Mouse (Mus musculus): Measurements from ENCODE around the gene Jmjd1c. TPM values are rescaled to one million over a fixed set of nuclear protein-coding genes. Genes with fewer than 3 reads are reported as not detected.

The Jmjd1c gene
- polyA plus RNA-seq (2015; fragmentation: Nextera tagmentation; extraction: Ambion mirVana) = 35.2 and 40.8 TPM in 2 replicates

DNA sequence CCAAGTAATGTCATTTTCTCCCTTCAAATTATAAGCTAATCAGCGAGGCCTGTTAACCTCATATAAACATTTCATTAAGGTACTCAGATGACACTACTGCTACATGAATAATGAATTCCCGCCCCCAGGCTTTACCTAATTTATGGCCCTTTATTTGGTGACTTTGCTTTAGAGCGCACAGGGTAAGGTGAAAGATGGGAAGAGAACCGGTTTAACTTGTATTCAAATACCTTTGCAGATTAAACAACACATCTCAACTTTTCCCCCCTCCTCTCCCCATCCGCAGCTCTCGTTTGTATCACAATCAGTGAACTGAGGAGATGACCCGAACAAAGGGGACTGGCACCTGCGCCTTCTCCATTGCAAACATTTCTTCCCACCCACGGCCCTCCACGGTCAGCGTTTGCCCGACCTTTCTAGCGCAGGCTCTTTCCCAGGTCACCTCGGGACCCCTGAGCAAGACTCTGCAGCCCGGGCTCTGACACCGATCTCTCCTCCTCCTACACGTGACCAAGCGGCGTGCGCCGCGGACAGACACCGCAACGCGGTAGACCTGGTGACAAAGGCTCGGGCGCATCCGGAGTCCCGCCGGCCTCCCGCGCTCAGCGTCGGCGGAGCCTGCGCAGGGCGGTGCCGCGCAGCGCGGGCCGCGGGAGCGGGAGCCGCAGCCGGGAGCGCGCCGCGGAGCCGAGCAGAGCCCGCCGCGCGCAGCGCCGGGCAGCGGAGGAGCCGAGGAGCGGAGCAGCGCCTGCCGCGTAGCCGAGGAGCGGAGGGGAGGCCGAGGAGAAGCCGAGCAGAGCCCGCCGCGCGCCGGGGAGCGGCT is at the start of gene Jmjd1c:
Gene Jmjd1c, plus strand, starts transcription at position 328 of the 823 bp plus-strand sequence.
- WGBS = under 1% methylated on average over 49 of the region's 73 CpGs
- ATAC-seq (replicated peaks; ENCODE audit: low FRiP score, low read depth) = peak; percentile 70
- peaks cover 19% of the 10 kb centered on the region for H3K4me1 ChIP-seq (replicated peaks; ENCODE audit: insufficient read depth, low read length)
- TF ChIP-seq CTCF (IDR thresholded peaks at IDR 0.05; ENCODE audit: low read depth) = no peak
- peak within 1 kb of the TSS; percentile 100 for H3K27ac ChIP-seq
- H3K9ac ChIP-seq (ENCODE audit: low read depth, low read length) = peak within 1 kb of the TSS; percentile 99
- no peaks in the 10 kb centered on the region for H3K9me3 ChIP-seq (replicated peaks; ENCODE audit: low read length)
- H3K27me3 ChIP-seq (ENCODE audit: insufficient read depth, low read length) = no peaks in the 10 kb centered on the region
- H3K36me3 ChIP-seq (ENCODE audit: insufficient read depth, low read length) = no peaks in the 10 kb centered on the region
- peak within 1 kb of the TSS; percentile 94 for H3K4me3 ChIP-seq (replicated peaks; ENCODE audit: low read depth, low read length)
- DNase-seq (ENCODE audit: low spot score) = peak; percentile 76
- peak within 1 kb of the TSS; percentile 80 for H3K4me2 ChIP-seq (ENCODE audit: low read length)

DNA sequence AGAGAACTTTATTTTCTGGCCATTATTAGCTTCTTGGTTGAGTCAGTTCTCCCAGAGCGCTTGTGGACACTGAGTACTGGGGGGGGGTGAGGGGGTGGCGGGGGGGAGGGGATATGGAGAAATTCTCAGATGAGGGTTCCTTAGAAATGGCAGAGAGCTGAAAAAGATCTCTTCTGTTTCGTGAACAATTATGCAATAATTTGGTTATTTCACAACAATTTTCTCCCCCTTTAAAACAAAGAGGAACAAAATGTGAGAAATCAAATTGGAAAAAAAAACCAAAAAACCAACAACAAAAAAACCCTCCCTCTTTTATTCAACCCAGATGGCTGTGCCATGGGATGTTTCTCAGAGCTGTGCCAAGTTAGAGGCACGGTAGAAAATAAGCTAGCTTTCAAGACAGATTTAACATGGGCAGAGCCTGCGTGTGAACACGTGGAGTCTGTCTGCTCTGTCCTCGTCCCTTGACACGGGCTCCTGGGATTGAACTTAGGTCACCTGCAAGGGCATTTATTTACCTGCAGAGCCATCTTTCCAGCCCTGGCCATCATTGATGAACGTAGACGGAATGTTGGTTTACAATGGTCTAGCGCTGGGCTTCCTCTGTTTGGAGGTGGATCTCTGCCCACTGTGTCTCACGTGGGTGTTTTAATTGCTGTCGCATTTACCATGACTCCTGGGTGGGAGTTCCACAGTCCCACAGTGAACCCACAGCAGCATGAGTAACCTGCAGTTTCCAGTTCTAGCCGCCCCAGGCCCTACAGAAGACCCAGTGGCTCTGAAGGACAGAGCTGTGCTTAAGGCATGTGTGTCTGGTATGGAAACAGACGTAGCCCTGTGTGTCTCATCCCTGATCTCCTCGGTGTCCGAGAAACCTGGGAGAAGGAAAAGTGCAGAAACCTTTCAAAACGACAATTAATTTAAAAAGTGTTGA is 47.9 kb upstream of the Jmjd1c start:
- DNase-seq (ENCODE audit: low spot score) (peak; percentile 46), ATAC-seq (replicated peaks; ENCODE audit: low FRiP score, low read depth) (no peak)
- H3K36me3 ChIP-seq (ENCODE audit: insufficient read depth, low read length) = no peaks in the 10 kb centered on the region
- no peak overlapping the region for H3K9ac ChIP-seq (ENCODE audit: low read depth, low read length)
- TF ChIP-seq CTCF (IDR thresholded peaks at IDR 0.05; ENCODE audit: low read depth) = no peak
- H3K9me3 ChIP-seq (replicated peaks; ENCODE audit: low read length) = no peaks in the 10 kb centered on the region
- H3K27me3 ChIP-seq (ENCODE audit: insufficient read depth, low read length) = no peaks in the 10 kb centered on the region
- H3K4me3 ChIP-seq (replicated peaks; ENCODE audit: low read depth, low read length) = no peak overlapping the region
- WGBS = 76% methylated on average over 18 of the region's 18 CpGs
- H3K4me2 ChIP-seq (ENCODE audit: low read length) = no peak overlapping the region
- peaks cover 7% of the 10 kb centered on the region; the same call in 1 of the 2 replicates for H3K4me1 ChIP-seq (replicated peaks; ENCODE audit: insufficient read depth, low read length)
- H3K27ac ChIP-seq = no peak overlapping the region

DNA sequence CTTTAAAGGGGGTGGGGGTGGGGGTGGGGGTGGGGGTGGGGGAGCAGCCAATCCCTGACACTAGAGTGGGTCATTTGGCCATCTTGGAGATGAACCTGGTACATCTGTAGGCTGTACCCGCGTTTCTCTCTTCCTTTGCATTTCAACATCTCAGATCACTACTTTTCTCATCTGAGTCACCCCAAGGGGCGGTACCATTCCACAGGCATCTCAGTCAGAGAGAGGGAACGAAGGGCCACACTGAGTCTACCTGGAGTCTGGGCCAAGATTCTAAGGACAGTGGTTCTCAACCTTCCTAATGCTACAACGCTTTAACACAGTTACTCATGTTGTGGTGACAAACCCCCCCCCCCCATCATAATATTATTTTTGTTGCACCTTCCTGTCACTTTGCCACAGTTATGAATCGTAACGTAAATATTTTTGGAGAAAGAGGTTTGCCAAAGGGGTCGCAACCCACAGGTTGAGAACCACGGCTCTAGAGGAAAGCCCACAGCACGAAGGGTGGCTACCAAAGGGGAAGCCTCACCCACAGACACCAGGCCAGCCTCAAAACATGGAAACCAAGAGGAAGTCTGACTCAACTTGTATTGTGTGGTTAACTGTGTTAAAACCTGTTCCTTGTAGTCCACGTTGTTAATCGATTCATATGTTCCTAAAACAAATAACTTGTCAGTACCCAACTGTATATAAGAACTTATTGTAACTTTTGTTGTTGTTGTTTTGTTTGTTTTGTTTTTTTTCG is 46.9 kb upstream of the Jmjd1c start:
- H3K27me3 ChIP-seq (ENCODE audit: insufficient read depth, low read length) = no peaks in the 10 kb centered on the region
- DNase-seq (ENCODE audit: low spot score) = no peak
- no peak overlapping the region for H3K9ac ChIP-seq (ENCODE audit: low read depth, low read length)
- no peak overlapping the region for H3K4me3 ChIP-seq (replicated peaks; ENCODE audit: low read depth, low read length)
- no peak for ATAC-seq (replicated peaks; ENCODE audit: low FRiP score, low read depth)
- H3K36me3 ChIP-seq (ENCODE audit: insufficient read depth, low read length) = no peaks in the 10 kb centered on the region
- no peaks in the 10 kb centered on the region for H3K9me3 ChIP-seq (replicated peaks; ENCODE audit: low read length)
- H3K27ac ChIP-seq = no peak overlapping the region
- H3K4me1 ChIP-seq (replicated peaks; ENCODE audit: insufficient read depth, low read length) = peaks cover 14% of the 10 kb centered on the region
- TF ChIP-seq CTCF (IDR thresholded peaks at IDR 0.05; ENCODE audit: low read depth) = no peak
- 86% methylated on average over 13 of the region's 13 CpGs for WGBS
- H3K4me2 ChIP-seq (ENCODE audit: low read length) = no peak overlapping the region

- WGBS = 94% methylated on average over 7 of the region's 7 CpGs
- no peaks in the 10 kb centered on the region for H3K36me3 ChIP-seq (ENCODE audit: insufficient read depth, low read length)
- H3K4me1 ChIP-seq (replicated peaks; ENCODE audit: insufficient read depth, low read length) = peaks cover 14% of the 10 kb centered on the region
- H3K4me2 ChIP-seq (ENCODE audit: low read length) = no peak overlapping the region
- H3K27me3 ChIP-seq (ENCODE audit: insufficient read depth, low read length) = no peaks in the 10 kb centered on the region
- no peak overlapping the region for H3K27ac ChIP-seq
- no peak overlapping the region for H3K9ac ChIP-seq (ENCODE audit: low read depth, low read length)
- H3K4me3 ChIP-seq (replicated peaks; ENCODE audit: low read depth, low read length) = no peak overlapping the region
- TF ChIP-seq CTCF (IDR thresholded peaks at IDR 0.05; ENCODE audit: low read depth) = no peak
- no peak for DNase-seq (ENCODE audit: low spot score)
- no peak for ATAC-seq (replicated peaks; ENCODE audit: low FRiP score, low read depth)
- H3K9me3 ChIP-seq (replicated peaks; ENCODE audit: low read length) = no peaks in the 10 kb centered on the region
Measured at GRCm38 (mm10) chr10:67049621-67050020, 46.3 kb upstream of the Jmjd1c start.

- Histone ChIP-seq H3K9ac (ENCODE audit: low read depth, low read length) (no peak overlapping the region), H3K4me1 (replicated peaks; ENCODE audit: insufficient read depth, low read length) (peaks cover 14% of the 10 kb centered on the region), H3K27me3 (ENCODE audit: insufficient read depth, low read length) (no peaks in the 10 kb centered on the region), H3K9me3 (replicated peaks; ENCODE audit: low read length) (no peaks in the 10 kb centered on the region), H3K27ac (no peak overlapping the region), H3K4me2 (ENCODE audit: low read length) (no peak overlapping the region), H3K4me3 (replicated peaks; ENCODE audit: low read depth, low read length) (no peak overlapping the region), H3K36me3 (ENCODE audit: insufficient read depth, low read length) (no peaks in the 10 kb centered on the region)
- ATAC-seq (replicated peaks; ENCODE audit: low FRiP score, low read depth) = no peak
- DNase-seq (ENCODE audit: low spot score) = no peak
- no peak for TF ChIP-seq CTCF (IDR thresholded peaks at IDR 0.05; ENCODE audit: low read depth)
- 74% methylated on average over 6 of the region's 7 CpGs for WGBS
Measured at GRCm38 (mm10) chr10:67050766-67051165, 45.2 kb upstream of the Jmjd1c start.
